Mouse (Mus musculus): ENCODE measurements at regions not wholly inside any gene's neighbourhood (a gene's known extent, or its start where the extent isn't known, plus 50 kb on each side); places are given as distances from the start of the nearest gene placed in this dataset.

DNA sequence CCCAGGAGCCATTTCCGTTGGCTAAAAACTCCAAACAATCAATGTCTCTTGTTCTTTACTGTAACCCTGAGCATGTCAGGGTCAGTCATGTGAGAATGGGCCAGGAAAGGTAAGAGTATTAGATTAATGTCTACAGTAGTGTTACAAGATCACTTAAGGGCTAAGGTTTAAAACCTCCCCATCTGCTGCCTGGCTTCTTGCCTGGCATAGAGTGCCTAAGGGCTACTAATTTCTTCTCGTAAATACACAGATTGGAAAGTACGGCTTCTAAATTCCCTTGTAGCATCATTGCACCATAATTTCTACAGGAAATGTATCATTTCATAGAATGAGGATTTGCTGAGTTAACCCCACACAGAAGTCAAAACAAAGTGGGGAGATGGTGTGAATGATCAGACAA is 281.0 kb downstream of the Col12a1 start:
- no peak for DNase-seq (ENCODE audit: low read depth)

DNA sequence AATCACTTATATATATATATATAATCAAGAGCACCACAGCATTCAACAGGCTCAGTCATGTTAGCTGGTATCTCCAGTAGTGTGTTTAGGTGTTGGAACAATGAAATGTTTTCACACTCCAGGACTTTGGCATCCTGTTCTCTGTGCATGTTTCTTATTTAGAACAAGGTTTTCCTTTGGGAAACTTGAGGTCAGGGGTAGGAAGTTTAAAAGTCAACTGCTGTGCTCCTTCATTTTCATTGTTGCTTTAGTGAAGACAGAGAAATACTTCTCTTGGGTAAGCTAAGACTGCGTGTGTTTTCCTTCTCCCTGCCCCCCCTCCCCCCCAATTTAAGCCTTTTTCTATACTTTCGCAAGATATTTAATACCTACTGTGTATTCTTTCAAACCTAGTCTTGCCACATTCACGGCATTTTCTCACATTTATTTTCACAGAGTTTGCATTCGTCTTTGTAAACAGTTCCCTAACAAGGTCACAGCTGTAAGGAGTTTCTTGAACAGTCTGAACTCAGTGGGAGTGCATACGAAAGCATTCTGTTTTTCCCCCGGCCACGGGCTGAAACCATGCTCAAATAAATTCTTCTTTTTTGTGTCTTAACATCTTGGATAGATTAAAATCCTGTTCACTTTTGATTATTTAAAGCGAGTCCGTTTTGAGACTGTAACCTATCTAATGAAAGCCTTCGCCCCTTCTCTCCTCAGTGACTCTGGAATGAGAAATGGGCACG is 279.2 kb downstream of the Col12a1 start:
- no peak for DNase-seq (ENCODE audit: low read depth)

DNA sequence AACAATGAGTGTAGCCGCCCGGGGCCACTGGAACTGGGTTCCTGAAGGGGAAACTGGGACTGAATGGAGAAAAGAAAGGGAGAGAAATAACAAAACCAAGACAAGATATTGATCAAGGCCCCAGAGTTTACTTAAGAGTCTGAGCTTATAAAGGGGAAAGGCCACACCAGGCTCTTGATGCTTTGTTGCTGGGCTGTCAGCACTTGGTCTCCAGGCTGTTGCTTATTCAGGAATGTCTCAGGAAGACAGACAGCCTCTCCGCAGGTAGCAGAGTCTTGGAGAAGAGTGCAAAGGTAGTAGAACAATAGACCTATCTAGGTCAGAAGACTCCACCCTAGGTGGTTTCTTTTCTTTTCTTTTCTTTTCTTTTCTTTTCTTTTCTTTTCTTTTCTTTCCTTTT is 263.4 kb downstream of the Col12a1 start:
- DNase-seq (ENCODE audit: low read depth) = no peak

DNA sequence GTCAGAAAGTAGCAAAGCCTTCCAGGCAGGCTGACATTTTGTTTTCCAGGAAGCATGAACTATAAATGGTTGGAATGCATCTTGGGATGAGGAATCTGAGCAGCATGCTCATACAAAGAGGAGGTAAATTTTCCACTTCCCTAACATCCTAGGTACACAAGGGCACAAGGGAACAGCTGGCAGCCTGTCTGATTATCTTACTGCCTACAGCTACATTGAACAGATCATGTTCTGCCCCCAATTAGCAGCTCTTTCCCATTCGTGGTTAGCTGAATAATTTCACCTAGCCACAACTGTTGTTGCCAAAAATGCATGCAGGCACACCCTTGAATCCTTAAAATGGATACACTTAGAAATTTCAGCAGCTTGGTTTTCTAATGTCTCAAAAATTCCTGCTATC is 239.5 kb downstream of the Col12a1 start:
- no peak for DNase-seq (ENCODE audit: low read depth)

DNA sequence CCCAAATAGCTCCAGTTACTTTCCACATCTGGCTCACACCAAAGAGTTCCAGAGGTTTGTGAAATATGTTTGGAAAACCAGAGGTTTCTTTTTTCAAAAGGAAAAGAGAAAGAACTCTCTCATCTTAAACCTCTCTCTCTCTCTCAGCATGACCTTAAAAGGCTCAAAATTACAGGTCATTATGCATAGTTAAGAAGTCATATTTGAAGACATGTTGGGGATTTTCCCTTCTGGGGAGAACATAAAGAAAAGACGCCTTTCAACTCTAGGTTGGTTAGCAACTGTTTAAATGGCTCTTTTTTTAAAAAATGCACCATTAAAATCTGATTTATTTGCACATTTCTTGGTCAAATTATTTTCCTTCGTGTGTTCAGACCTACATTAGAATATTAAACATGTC is 218.4 kb downstream of the Col12a1 start:
- peak; percentile 16 for DNase-seq (ENCODE audit: low read depth)

DNA sequence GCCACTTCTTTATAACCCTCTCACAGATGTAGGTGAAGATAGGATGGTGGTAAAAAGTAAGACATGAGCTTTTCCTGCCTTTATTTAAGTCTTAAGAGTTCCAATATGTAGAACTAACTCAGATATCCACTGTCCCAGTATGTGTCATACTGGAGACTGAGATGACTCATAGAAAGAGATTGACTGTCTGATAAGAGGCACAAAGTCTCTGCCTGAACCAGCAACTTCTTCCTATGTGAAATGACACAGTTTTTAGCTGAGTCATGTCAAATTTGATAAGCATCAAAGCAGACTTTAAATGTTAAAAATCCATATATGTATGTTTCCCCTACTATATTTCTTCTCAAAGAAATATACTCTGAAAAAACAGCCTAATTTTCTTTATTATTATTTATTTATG is 216.6 kb downstream of the Col12a1 start:
- peak; percentile 53 for DNase-seq (ENCODE audit: low read depth)

DNA sequence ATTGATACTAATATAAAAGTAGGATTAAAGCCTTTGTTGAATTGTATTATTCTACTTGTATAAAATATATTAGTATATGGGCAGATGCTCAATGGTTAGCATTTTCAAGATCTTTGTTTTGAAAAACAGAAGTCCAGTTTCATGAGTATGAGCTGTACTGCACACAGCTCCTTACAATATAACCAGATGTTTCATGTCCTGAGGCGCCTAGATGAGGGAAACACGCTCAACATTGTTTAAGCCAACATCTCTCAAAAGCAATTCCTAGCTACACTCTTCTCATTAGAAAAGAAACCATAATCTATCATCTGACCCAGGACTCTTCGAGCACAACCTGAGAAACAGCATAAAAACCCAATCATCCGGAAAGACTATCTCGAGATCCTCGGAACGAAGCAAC is 202.2 kb downstream of the Col12a1 start:
- DNase-seq (ENCODE audit: low read depth) = no peak

DNA sequence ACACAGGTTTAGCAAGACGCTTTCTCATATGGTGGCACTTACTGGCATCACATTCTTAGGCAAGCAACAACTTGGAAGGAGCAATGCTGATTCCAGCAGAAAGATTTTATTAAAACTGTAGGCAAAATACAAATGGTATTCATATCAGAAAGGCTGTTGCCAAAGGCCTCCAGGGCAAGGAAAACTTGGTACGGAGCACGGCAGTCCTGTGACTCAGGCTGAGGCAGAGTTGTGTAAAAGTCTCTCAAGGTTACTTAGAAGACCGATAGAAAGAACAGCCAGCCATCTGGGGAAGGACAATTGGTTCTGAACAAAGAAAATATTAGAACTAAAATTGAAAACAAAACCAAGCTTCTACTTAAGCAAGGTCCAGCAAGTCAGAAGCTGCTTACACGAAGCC is 201.2 kb downstream of the Col12a1 start:
- no peak for DNase-seq (ENCODE audit: low read depth)

DNA sequence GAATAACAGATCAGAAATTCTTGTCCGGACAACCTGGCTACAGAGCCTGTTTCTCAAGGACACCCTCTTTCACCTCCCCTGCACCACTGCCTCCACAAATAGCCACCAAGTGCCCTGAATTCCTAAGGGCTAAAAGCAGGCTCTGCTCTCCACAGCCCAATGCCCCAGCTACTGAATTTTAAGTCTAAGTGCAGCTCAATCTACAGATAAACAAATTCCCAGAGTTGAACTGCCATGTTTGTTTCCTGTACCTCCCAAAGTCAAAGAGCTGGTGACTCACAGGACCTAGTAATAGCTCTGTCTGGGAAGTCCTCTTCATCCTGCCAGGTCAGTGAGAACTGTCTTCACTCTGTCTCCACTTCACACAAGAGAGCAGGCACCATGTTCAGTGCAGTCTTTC is 200.0 kb downstream of the Col12a1 start:
- DNase-seq (ENCODE audit: low read depth) = no peak

DNA sequence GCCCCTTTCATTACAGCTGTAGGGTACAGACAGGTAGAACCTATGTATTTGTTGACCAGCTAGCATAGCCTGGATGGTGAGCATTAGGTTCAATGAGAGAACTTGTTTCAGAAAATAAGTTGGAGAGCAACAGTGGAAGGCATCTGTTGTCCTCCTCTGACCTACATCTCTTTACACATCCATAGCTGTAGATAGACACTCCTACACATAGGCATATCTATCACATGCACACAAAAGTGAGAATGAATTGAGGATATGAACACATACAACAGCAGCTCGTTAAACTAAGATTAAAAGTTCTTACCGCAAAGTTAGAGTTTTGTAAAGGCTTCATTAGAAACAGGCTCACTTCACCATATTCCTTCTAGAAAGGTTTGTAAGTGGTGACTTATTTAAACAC is 198.1 kb downstream of the Col12a1 start:
- DNase-seq (ENCODE audit: low read depth) = no peak

DNA sequence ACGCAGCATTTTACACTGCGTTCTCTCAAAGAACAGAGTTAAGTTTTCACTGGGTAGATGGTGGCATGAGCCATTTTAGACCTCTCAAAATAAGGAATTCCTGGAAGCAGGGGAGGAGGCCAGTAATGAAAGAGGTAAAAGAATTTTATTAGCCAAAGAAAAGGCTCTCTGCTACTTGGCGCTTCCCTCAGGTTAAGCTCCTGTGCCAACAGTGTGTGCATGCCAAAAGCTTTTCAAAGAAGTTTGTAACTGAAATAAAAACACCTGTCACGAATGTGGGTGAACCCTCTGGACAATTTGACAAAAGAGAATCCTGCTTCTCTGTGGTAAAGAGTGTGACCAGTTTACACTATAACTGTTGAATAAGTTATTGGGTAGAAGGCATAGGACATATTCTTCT is 195.6 kb downstream of the Col12a1 start:
- no peak for DNase-seq (ENCODE audit: low read depth)

DNA sequence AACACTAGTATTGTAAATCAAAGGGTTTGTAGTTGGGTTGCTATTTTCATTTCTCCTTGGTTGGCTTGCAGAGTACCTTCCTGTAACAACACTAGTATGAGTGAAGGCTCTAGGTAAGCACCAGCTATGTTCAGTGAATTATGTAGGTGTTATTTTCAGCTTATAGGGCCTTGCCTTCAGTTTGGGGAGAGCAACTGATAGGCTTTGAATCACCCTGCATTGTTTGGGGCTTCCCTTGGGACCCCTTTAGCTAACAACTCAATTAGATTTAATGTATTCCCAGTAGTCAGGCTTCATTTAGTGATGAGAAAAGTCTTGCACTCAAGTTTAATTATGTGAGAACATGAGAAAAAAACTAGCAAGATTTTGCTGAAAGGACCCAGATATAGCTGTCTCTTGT is 193.6 kb downstream of the Col12a1 start:
- no peak for DNase-seq (ENCODE audit: low read depth)

DNA sequence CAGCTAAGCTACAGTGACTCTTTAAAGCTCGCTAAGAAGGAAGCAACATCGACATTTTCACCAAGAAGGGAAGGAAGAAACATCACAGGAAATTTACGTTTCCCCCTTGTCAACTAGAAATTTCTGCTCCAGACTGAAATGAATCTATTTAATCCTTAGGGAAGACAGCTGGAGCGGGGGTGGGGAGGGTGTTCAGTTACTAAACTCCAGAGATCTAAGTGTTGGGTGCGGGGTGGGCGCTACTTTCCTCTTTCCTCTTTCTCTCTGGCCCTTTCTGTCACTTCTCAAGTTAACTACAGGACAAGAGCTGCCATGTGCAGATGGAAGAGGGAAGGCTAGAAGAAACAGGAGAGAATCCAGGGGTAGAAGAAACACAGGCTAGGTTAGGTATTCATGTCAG is 192.2 kb downstream of the Col12a1 start:
- DNase-seq (ENCODE audit: low read depth) = no peak

DNA sequence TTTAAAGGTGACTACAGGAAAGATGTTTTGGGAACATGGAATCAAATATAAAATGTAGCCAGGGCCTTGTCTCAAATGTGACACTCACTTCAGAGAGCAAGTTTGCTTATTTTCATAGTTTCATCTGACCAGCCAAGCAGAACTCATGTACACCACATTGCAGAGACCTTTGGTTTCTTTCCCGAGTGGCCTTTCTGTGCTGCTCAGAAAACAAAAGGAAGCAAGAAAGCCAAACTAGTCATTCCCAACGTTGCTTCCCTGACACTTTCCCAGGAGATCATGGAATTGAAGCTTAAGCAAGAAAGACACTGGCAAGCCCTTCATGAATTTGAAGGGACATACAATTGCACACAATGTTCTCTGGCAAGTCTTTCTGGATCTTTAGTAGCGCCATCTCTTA is 191.3 kb downstream of the Col12a1 start:
- no peak for DNase-seq (ENCODE audit: low read depth)

Data from induced T-regulatory cell, adult 2 months (primary cell).